Mouse (Mus musculus) embryonic fibroblast, embryonic 13.5 days (primary cell): Measurements from ENCODE around the gene Slc22a17.

ENCODE experiments used
- CTCF ChIP-seq: IDR thresholded peaks from 2 replicates; pipeline ENCODE4 v1.5.1; 2011; ENCODE audit warnings: mild to moderate bottlenecking, control low read depth, low read length, moderate library complexity, borderline replicate concordance; ENCODE audit not compliant: insufficient read depth
- POLR2A ChIP-seq: IDR thresholded peaks from 2 replicates; pipeline ENCODE4 v1.6.1; 2011; ENCODE audit warnings: low read depth, mild to moderate bottlenecking, control low read depth, low read length, moderate library complexity

- TF ChIP-seq POLR2A = no peak
- TF ChIP-seq CTCF = no peak
Observed at GRCm38 (mm10) chr14:54945975-54946704, 33.2 kb upstream of the Slc22a17 start.
